Mouse (Mus musculus) heart, embryonic 11.5 days (tissue): ENCODE measurements around the gene Nfatc3. TPM values are rescaled to one million over a fixed set of nuclear protein-coding genes. Genes with fewer than 3 reads are reported as not detected.

Source experiments
- ATAC-seq: fragments of 200-750 bp; cut with Nextera tagmentation; replicated peaks from 2 replicates; pipeline ENCODE4 v1.8.0; 2017; ENCODE audit warnings: moderate library complexity; ENCODE audit not compliant: insufficient number of reproducible peaks, low FRiP score, low TSS enrichment
- H3K27ac ChIP-seq: fragments of 300-500 bp; sonication (generic); 2 replicates; pipeline ENCODE4 v1.5.1; 2014; ENCODE audit warnings: mild to moderate bottlenecking, low read depth, low read length
- H3K27me3 ChIP-seq: fragments of 300-500 bp; sonication (generic); 2 replicates; pipeline ENCODE4 v1.6.1; 2014; ENCODE audit warnings: mild to moderate bottlenecking, low read length, mixed read lengths; ENCODE audit not compliant: control insufficient read depth, insufficient read depth
- H3K36me3 ChIP-seq: fragments of 300-500 bp; sonication (generic); 2 replicates; pipeline ENCODE4 v1.6.1; 2014; ENCODE audit warnings: mild to moderate bottlenecking, low read length, moderate library complexity, mixed read lengths; ENCODE audit not compliant: control insufficient read depth, insufficient read depth
- H3K4me1 ChIP-seq: fragments of 300-500 bp; sonication (generic); 2 replicates; pipeline ENCODE4 v1.6.1; 2014; ENCODE audit warnings: low read length; ENCODE audit not compliant: control insufficient read depth, insufficient read depth
- H3K4me2 ChIP-seq: fragments of 300-500 bp; sonication (generic); 2 replicates; pipeline ENCODE4 v1.6.1; 2014; ENCODE audit warnings: mild to moderate bottlenecking, moderate library complexity
- H3K4me3 ChIP-seq: fragments of 300-500 bp; sonication (generic); 2 replicates; pipeline ENCODE4 v1.5.1; 2014; ENCODE audit warnings: low read depth, low read length
- H3K9ac ChIP-seq: fragments of 300-500 bp; sonication (generic); 2 replicates; pipeline ENCODE4 v1.6.1; 2014; ENCODE audit warnings: mild to moderate bottlenecking, low read depth, low read length, moderate library complexity
- H3K9me3 ChIP-seq: fragments of 300-500 bp; sonication (generic); replicated peaks from 2 replicates; pipeline ENCODE4 v1.6.1; 2016; ENCODE audit warnings: low read length; ENCODE audit not compliant: control insufficient read depth
- WGBS: fragments of 180-500 bp; shearing (Covaris S2); extraction: QIAGEN DNeasy Blood & Tissue Kit; methylation state at CpG from one replicate; pipeline ENCODE4 v1.1.7; 2014; ENCODE audit not compliant: insufficient replicate concordance; 5-methylcytosine and 5-hydroxymethylcytosine counted together
- polyA plus RNA-seq: library from polyadenylated mRNA; unstranded; fragments of >200 nt; fragmentation: Nextera tagmentation; extraction: Ambion mirVana; gene quantifications from 2 replicates; pipeline ENCODE4 v1.2.1, GENCODE M21; 2014

The Nfatc3 gene
- polyA plus RNA-seq, 1 experiment from 2014 or later, result 6.0 TPM

- Histone ChIP-seq H3K4me1 (peaks cover 15% of the 10 kb centered on the region), H3K36me3 (no peaks in the 10 kb centered on the region), H3K27ac (peak overlapping the region; percentile 35), H3K9me3 (no peaks in the 10 kb centered on the region), H3K4me2 (peak overlapping the region; percentile 99), H3K27me3 (peaks cover 36% of the 10 kb centered on the region), H3K4me3 (peak overlapping the region; percentile 53), H3K9ac (peak overlapping the region; percentile 54)
- WGBS, result under 1% methylated on average over 24 of the region's 24 CpGs
- ATAC-seq, result peak; percentile 42
These were observed 79.4 kb downstream of the Nfatc3 start for GRCm38 (mm10) chr8:106137906-106138477.

GRCm38 (mm10) chr8:106138616-106139015 is 80.0 kb downstream of the Nfatc3 start:
- 13% methylated on average over 7 of the region's 7 CpGs for WGBS
- peaks cover 15% of the 10 kb centered on the region for H3K4me1 ChIP-seq
- peak overlapping the region; percentile 53 for H3K4me3 ChIP-seq
- ATAC-seq, result no peak
- peak overlapping the region; percentile 99 for H3K4me2 ChIP-seq
- H3K9ac ChIP-seq, result peak overlapping the region; percentile 54
- H3K27ac ChIP-seq, result no peak overlapping the region; the same call in 1 of the 2 replicates
- H3K36me3 ChIP-seq, result no peaks in the 10 kb centered on the region
- H3K27me3 ChIP-seq, result peaks cover 35% of the 10 kb centered on the region
- no peaks in the 10 kb centered on the region for H3K9me3 ChIP-seq

- H3K27ac ChIP-seq, result no peak overlapping the region
- no peaks in the 10 kb centered on the region for H3K9me3 ChIP-seq
- no peaks in the 10 kb centered on the region for H3K36me3 ChIP-seq
- no peak overlapping the region for H3K4me2 ChIP-seq
- no peak overlapping the region for H3K9ac ChIP-seq
- WGBS, result 72% methylated on average over 5 of the region's 5 CpGs
- H3K4me3 ChIP-seq, result no peak overlapping the region
- peaks cover 19% of the 10 kb centered on the region for H3K27me3 ChIP-seq
- peaks cover 15% of the 10 kb centered on the region for H3K4me1 ChIP-seq
- ATAC-seq, result no peak
These were observed 81.6 kb downstream of the Nfatc3 start for GRCm38 (mm10) chr8:106140191-106140590.

- Histone ChIP-seq H3K4me1 (peaks cover 14% of the 10 kb centered on the region), H3K36me3 (no peaks in the 10 kb centered on the region), H3K9ac (no peak overlapping the region), H3K4me2 (no peak overlapping the region), H3K27me3 (peaks cover 13% of the 10 kb centered on the region), H3K9me3 (no peaks in the 10 kb centered on the region), H3K27ac (no peak overlapping the region), H3K4me3 (no peak overlapping the region)
- 18% methylated on average over 13 of the region's 13 CpGs for WGBS
- no peak for ATAC-seq
These were observed 82.1 kb downstream of the Nfatc3 start for GRCm38 (mm10) chr8:106140769-106141168.

- Histone ChIP-seq H3K36me3 (no peaks in the 10 kb centered on the region), H3K4me3 (no peak overlapping the region), H3K27me3 (no peaks in the 10 kb centered on the region), H3K4me1 (no peaks in the 10 kb centered on the region), H3K4me2 (no peak overlapping the region), H3K27ac (no peak overlapping the region), H3K9ac (no peak overlapping the region), H3K9me3 (no peaks in the 10 kb centered on the region)
- no peak for ATAC-seq
- 87% methylated on average over 2 of the region's 2 CpGs for WGBS
These were observed 86.7 kb downstream of the Nfatc3 start for GRCm38 (mm10) chr8:106145331-106145730.

- H3K4me2 ChIP-seq, result no peak overlapping the region
- no peak overlapping the region for H3K27ac ChIP-seq
- H3K36me3 ChIP-seq, result no peaks in the 10 kb centered on the region
- ATAC-seq, result no peak
- H3K9ac ChIP-seq, result no peak overlapping the region
- no peak overlapping the region for H3K4me3 ChIP-seq
- H3K4me1 ChIP-seq, result 0 out of 2 replicates have a peak, but pooled peaks cover 3% of the 10 kb centered on the region
- no peaks in the 10 kb centered on the region for H3K27me3 ChIP-seq
- WGBS, result 85% methylated on average over 4 of the region's 4 CpGs
- H3K9me3 ChIP-seq, result no peaks in the 10 kb centered on the region
These were observed 87.4 kb downstream of the Nfatc3 start for GRCm38 (mm10) chr8:106146014-106146413.

- Histone ChIP-seq H3K27me3 (no peaks in the 10 kb centered on the region), H3K27ac (no peak overlapping the region), H3K4me3 (no peak overlapping the region), H3K4me2 (no peak overlapping the region), H3K9me3 (no peaks in the 10 kb centered on the region), H3K4me1 (peaks cover 5% of the 10 kb centered on the region; the same call in 1 of the 2 replicates), H3K9ac (no peak overlapping the region), H3K36me3 (no peaks in the 10 kb centered on the region)
- WGBS, result 80% methylated on average over 6 of the region's 6 CpGs
- ATAC-seq, result no peak
These were observed 89.4 kb downstream of the Nfatc3 start for GRCm38 (mm10) chr8:106147868-106148565.

GRCm38 (mm10) chr8:106149025-106149424 is 90.4 kb downstream of the Nfatc3 start:
- no peaks in the 10 kb centered on the region for H3K9me3 ChIP-seq
- H3K4me1 ChIP-seq, result peaks cover 12% of the 10 kb centered on the region; the same call in 1 of the 2 replicates
- ATAC-seq, result no peak
- H3K4me2 ChIP-seq, result no peak overlapping the region
- H3K27ac ChIP-seq, result no peak overlapping the region
- H3K36me3 ChIP-seq, result no peaks in the 10 kb centered on the region
- H3K27me3 ChIP-seq, result no peaks in the 10 kb centered on the region
- H3K4me3 ChIP-seq, result no peak overlapping the region
- WGBS, result 89% methylated on average over 6 of the region's 6 CpGs
- H3K9ac ChIP-seq, result no peak overlapping the region
